Mouse (Mus musculus) cerebellum, adult 2 months (tissue): Measurements from ENCODE around the gene Smyd3. TPM values are rescaled to one million over a fixed set of nuclear protein-coding genes. Genes with fewer than 3 reads are reported as not detected.

Experiments used
- DNase-seq, 2 experiments: peaks; one replicate each; pipeline ENCODE4 v3.0.0; 2021
- H3K27ac ChIP-seq: fragments of 200-500 bp; 2 replicates; pipeline ENCODE4 v1.5.1; 2012; ENCODE audit warnings: low read length, control low read depth, inconsistent platforms; ENCODE audit not compliant: insufficient read depth
- H3K27me3 ChIP-seq: fragments of 200-500 bp; 2 replicates; pipeline ENCODE4 v1.6.1; 2012; ENCODE audit warnings: inconsistent platforms, mild to moderate bottlenecking, low read length, moderate library complexity; ENCODE audit not compliant: control insufficient read depth, insufficient read depth
- H3K4me1 ChIP-seq: fragments of 200-500 bp; 2 replicates; pipeline ENCODE4 v1.6.1; 2011; ENCODE audit warnings: low read length; ENCODE audit not compliant: control insufficient read depth, insufficient read depth
- H3K4me3 ChIP-seq: fragments of 200-500 bp; replicated peaks from 2 replicates; pipeline ENCODE3; 2011; ENCODE audit warnings: mild to moderate bottlenecking, low read depth, low read length, control low read depth; ENCODE audit not compliant: insufficient read depth
- CTCF ChIP-seq: fragments of 200-500 bp; IDR thresholded peaks from 2 replicates; pipeline ENCODE4 v1.5.1; 2011; ENCODE audit warnings: low read depth, mild to moderate bottlenecking, control low read depth, low read length, moderate library complexity, borderline replicate concordance; ENCODE audit not compliant: insufficient read depth
- POLR2A ChIP-seq: fragments of 200-500 bp; IDR thresholded peaks from 2 replicates; pipeline ENCODE4 v1.6.1; 2011; ENCODE audit warnings: low read length, control low read depth, borderline replicate concordance; ENCODE audit not compliant: insufficient read depth
- WGBS: fragments of 180-500 bp; shearing (Covaris S2); methylation state at CpG from one replicate; pipeline ENCODE4 v1.1.7; 2018; 5-methylcytosine and 5-hydroxymethylcytosine counted together
- polyA plus RNA-seq: library from polyadenylated mRNA; depleted of rRNA; stranded (reverse); fragments of >200 nt; gene quantifications from 2 replicates; pipeline ENCODE4 v1.2.3, GENCODE M21; 2012

Gene Smyd3
- polyA plus RNA-seq, 1 experiment, result 17.3 TPM

DNA sequence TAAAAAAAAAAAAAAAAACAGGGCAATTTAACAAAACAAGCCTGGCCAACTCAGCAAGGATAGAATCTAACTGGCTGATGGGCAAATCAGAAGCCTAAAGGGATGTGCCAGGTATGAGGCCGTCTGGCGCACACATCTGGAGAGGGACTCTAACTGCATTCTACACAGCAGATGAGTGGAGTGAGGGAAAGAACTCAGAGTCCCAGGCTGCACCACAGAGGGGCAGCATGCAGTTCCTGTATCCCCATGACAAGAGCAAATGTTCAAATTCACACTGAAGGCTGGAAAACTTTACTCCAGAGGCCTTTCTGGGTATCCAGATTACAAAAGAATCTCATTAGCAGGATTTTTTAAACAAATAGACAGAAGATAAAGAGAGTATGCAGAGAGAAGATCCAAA, 366.6 kb downstream of the Smyd3 start:
- 89% methylated on average over 2 of the region's 2 CpGs for WGBS
- TF ChIP-seq CTCF (no peak), POLR2A (no peak)
- Histone ChIP-seq H3K27me3 (no peaks in the 10 kb centered on the region), H3K27ac (no peak overlapping the region), H3K4me3 (no peak overlapping the region), H3K4me1 (no peaks in the 10 kb centered on the region)
- DNase-seq, result no peak

GRCm38 (mm10) chr1:179149468-179150140, 368.2 kb downstream of the Smyd3 start:
- no peaks in the 10 kb centered on the region for H3K27me3 ChIP-seq
- no peak for DNase-seq
- 88% methylated on average over 5 of the region's 5 CpGs for WGBS
- TF ChIP-seq CTCF (no peak), POLR2A (no peak)
- no peak overlapping the region for H3K4me3 ChIP-seq
- no peak overlapping the region for H3K27ac ChIP-seq
- no peaks in the 10 kb centered on the region for H3K4me1 ChIP-seq

- Histone ChIP-seq H3K4me3 (no peak overlapping the region), H3K27ac (no peak overlapping the region), H3K4me1 (peaks cover 3% of the 10 kb centered on the region; the same call in 1 of the 2 replicates), H3K27me3 (no peaks in the 10 kb centered on the region)
- TF ChIP-seq CTCF (no peak), POLR2A (no peak)
- 51% methylated on average over 9 of the region's 9 CpGs for WGBS
- no peak for DNase-seq
Measured at GRCm38 (mm10) chr1:179146730-179147167, 371.1 kb downstream of the Smyd3 start.

DNA sequence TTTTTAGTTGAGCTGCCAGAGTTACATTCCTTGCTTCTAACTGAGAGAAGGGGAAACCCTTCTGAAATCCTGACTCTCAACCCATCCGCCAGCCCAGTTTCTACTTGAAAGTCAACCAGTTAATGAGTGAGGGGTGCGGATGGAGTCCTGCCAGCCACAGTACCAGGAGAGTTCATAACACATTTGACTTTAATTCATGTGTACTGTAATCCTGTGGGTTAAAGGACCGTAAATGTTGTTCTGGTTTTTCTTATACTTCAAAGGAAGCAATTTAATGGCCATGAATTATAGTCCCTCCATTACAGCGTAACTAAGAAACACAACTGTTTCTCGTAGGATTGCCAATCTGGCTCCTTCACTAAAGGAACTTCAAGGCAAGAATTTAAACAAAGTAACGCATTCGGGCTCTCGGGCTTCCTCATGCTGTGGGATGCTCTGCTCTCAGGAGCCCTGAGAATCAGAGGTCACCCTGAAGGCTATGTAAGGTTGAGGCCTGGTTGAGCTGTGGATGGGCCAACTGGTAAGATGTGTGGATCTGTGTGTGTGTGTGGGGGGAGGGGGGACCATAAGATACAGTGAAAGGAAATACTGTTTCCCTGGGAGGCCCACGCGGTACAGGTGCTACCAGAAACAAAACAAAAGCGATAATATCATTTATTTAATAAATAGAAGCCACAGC, 374.5 kb downstream of the Smyd3 start:
- Histone ChIP-seq H3K27ac (no peak overlapping the region), H3K4me3 (no peak overlapping the region), H3K4me1 (peaks cover 3% of the 10 kb centered on the region; the same call in 1 of the 2 replicates), H3K27me3 (no peaks in the 10 kb centered on the region)
- no peak for TF ChIP-seq POLR2A
- TF ChIP-seq CTCF, result no peak
- no peak for DNase-seq
- WGBS, result 92% methylated on average over 11 of the region's 11 CpGs

DNA sequence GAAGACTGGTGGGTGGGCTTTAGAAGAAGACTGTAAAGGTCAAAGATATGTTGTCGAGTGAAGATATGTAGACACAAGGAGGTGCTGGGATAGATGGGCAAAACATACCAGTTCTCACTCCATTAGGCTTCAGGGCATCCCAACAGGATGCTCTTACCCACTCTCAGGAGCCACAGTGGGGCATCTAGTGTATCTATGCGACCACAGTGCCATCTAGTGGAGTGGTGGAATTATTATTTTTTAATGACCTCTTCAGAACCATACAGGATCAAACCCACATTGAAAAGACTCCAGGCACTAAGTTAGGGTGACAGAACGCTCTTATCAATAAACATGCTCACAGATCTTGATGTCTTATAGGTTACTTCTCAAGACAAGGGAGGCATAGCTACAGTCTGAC, 375.7 kb downstream of the Smyd3 start:
- Histone ChIP-seq H3K4me3 (no peak overlapping the region), H3K27me3 (no peaks in the 10 kb centered on the region), H3K4me1 (peaks cover 3% of the 10 kb centered on the region; the same call in 1 of the 2 replicates), H3K27ac (no peak overlapping the region)
- 30% methylated on average over 3 of the region's 3 CpGs for WGBS
- TF ChIP-seq CTCF (peak; percentile 87), POLR2A (no peak)
- DNase-seq, result peak; percentile 73 to 77

DNA sequence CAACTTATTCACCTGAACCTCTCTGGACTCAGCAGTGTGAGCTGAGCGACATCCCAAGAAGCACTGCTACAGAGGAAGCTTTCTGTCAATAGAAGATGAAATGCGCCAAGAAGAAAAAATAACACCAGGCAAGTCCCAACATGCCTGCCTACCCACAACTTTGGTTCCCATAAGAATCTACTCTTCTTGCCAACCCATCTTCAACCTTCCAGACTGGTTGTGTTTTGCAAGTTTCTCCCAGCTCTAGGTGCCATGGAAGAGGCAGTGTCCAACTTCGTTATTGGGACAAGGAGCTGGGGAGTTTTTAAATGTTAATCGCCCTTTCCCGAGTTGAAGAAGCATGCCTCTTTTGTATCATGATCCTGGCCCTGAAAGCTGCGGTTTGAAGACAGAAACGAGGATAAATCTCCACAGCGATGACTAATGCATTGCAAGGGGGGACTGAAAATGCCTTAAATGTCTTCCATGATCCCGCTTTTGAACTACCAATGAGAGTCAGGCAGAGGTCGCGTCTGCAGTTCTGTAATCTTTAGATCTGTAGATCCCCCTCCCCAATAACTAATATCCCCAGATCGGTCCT, 376.7 kb downstream of the Smyd3 start:
- no peak overlapping the region for H3K27ac ChIP-seq
- H3K4me3 ChIP-seq, result no peak overlapping the region
- peaks cover 12% of the 10 kb centered on the region; the same call in 1 of the 2 replicates for H3K4me1 ChIP-seq
- WGBS, result 91% methylated on average over 12 of the region's 12 CpGs
- no peak for DNase-seq
- TF ChIP-seq POLR2A (no peak), CTCF (no peak)
- H3K27me3 ChIP-seq, result no peaks in the 10 kb centered on the region

- H3K4me1 ChIP-seq, result peaks cover 12% of the 10 kb centered on the region; the same call in 1 of the 2 replicates
- TF ChIP-seq CTCF (peak; percentile 38; the same call in 1 of the 2 replicates), POLR2A (no peak)
- H3K27me3 ChIP-seq, result no peaks in the 10 kb centered on the region
- peak overlapping the region; percentile 29; the same call in 1 of the 2 replicates for H3K27ac ChIP-seq
- H3K4me3 ChIP-seq, result no peak overlapping the region
- 50% methylated on average over 3 of the region's 3 CpGs for WGBS
- no peak for DNase-seq
Measured at GRCm38 (mm10) chr1:179137145-179137477, 380.7 kb downstream of the Smyd3 start.
